Mouse (Mus musculus): Measurements from ENCODE around the gene Tcf20. TPM values are rescaled to one million over a fixed set of nuclear protein-coding genes. Genes with fewer than 3 reads are reported as not detected.

Gene Tcf20
- total and polyA plus RNA-seq, 3 experiments, result 34.7 to 92.0 (median 91.8) TPM

- TF ChIP-seq ZNF384 (IDR thresholded peaks at IDR 0.05; ENCODE audit: low read depth, low read length) (0 out of 2 replicates have a peak, but pooled peaks have one; percentile 7), RAD21 (IDR thresholded peaks at IDR 0.05; ENCODE audit: low read depth, low read length) (no peak)
- Histone ChIP-seq H3K27ac (ENCODE audit: control insufficient read depth, low read depth, low read length) (no peak overlapping the region), H3K4me3 (ENCODE audit: control insufficient read depth in 1 of 2, insufficient read depth in 1 of 2, low read depth in 2 of 2, low read length in 2 of 2) (no peak overlapping the region), H3K79me2 (ENCODE audit: control insufficient read depth, insufficient read depth, low read length, poor library complexity) (no peaks in the 10 kb centered on the region; the same call in 1 of the 2 replicates), H3K9ac (ENCODE audit: control insufficient read depth, low read depth, low read length, poor library complexity, severe bottlenecking) (no peak overlapping the region), H3K36me3 (ENCODE audit: control insufficient read depth in 1 of 2, insufficient read depth in 2 of 2, low read length in 2 of 2) (peaks cover 0 to 6% of the 10 kb centered on the region in 2 experiments; a peak in 2 of 4 replicates), H3K4me1 (ENCODE audit: control insufficient read depth in 1 of 2, insufficient read depth in 2 of 2, low read length in 2 of 2) (peaks cover 4 to 33% of the 10 kb centered on the region in 2 experiments), H3K9me3 (replicated peaks; ENCODE audit: insufficient read depth, low read length) (no peaks in the 10 kb centered on the region), H3K27me3 (ENCODE audit: control insufficient read depth in 1 of 2, insufficient read depth in 2 of 2, low read length in 2 of 2) (no peaks in the 10 kb centered on the region)
- DNase-seq (ENCODE audit: low read depth, low spot score), result no peak
These were observed 43.2 kb upstream of the Tcf20 start for GRCm38 (mm10) chr15:83030884-83031283.

- Histone ChIP-seq H3K4me3 (ENCODE audit: control insufficient read depth in 1 of 2, insufficient read depth in 1 of 2, low read depth in 2 of 2, low read length in 2 of 2) (no peak overlapping the region), H3K27me3 (ENCODE audit: control insufficient read depth in 1 of 2, insufficient read depth in 2 of 2, low read length in 2 of 2) (no peaks in the 10 kb centered on the region), H3K9me3 (replicated peaks; ENCODE audit: insufficient read depth, low read length) (no peaks in the 10 kb centered on the region), H3K27ac (ENCODE audit: control insufficient read depth, low read depth, low read length) (no peak overlapping the region), H3K9ac (ENCODE audit: control insufficient read depth, low read depth, low read length, poor library complexity, severe bottlenecking) (no peak overlapping the region), H3K79me2 (ENCODE audit: control insufficient read depth, insufficient read depth, low read length, poor library complexity) (no peaks in the 10 kb centered on the region; the same call in 1 of the 2 replicates), H3K36me3 (ENCODE audit: control insufficient read depth in 1 of 2, insufficient read depth in 2 of 2, low read length in 2 of 2) (peaks cover 0 to 2% of the 10 kb centered on the region in 2 experiments; a peak in 2 of 4 replicates), H3K4me1 (ENCODE audit: control insufficient read depth in 1 of 2, insufficient read depth in 2 of 2, low read length in 2 of 2) (peaks cover 0 to 25% of the 10 kb centered on the region in 2 experiments)
- TF ChIP-seq POLR2A (IDR thresholded peaks at IDR 0.05; ENCODE audit: control insufficient read depth in 1 of 2, insufficient read depth in 1 of 2, low read depth in 1 of 2, low read length in 2 of 2, poor library complexity in 1 of 2) (no peak), EP300 (IDR thresholded peaks at IDR 0.05; ENCODE audit: low read depth in 1 of 2, low read length in 2 of 2) (no peak), RAD21 (IDR thresholded peaks at IDR 0.05; ENCODE audit: low read depth, low read length) (no peak), TCF12 (IDR thresholded peaks at IDR 0.05; ENCODE audit: low read depth, low read length) (no peak), CHD2 (IDR thresholded peaks at IDR 0.05; ENCODE audit: low read length) (no peak), MAFK (IDR thresholded peaks at IDR 0.05; ENCODE audit: borderline replicate concordance, low read depth, low read length) (no peak), USF2 (IDR thresholded peaks at IDR 0.05; ENCODE audit: borderline replicate concordance in 1 of 2, insufficient read depth in 1 of 2, low read depth in 1 of 2, low read length in 2 of 2) (no peak), SMC3 (IDR thresholded peaks at IDR 0.05; ENCODE audit: low read depth, low read length) (no peak), ELF1 (IDR thresholded peaks at IDR 0.05; ENCODE audit: low read depth, low read length) (no peak), CHD1 (IDR thresholded peaks at IDR 0.05; ENCODE audit: low read depth, low read length) (no peak), NRF1 (IDR thresholded peaks at IDR 0.05; ENCODE audit: insufficient read depth, low read depth, low read length, poor library complexity, severe bottlenecking) (no peak), TBP (IDR thresholded peaks at IDR 0.05; ENCODE audit: low read depth, low read length) (no peak), ZKSCAN1 (IDR thresholded peaks at IDR 0.05; ENCODE audit: low read depth, low read length) (no peak), E2F4 (IDR thresholded peaks at IDR 0.05; ENCODE audit: borderline replicate concordance, low read depth, low read length) (no peak), MYB (IDR thresholded peaks at IDR 0.05; ENCODE audit: low read depth, low read length) (no peak)
- no peak for DNase-seq (ENCODE audit: low read depth, low spot score)
These were observed 42.4 kb upstream of the Tcf20 start for GRCm38 (mm10) chr15:83029725-83030718.

All from MEL (cell line).